14 mouse cellular contexts compared by ENCODE assay signal in genomic region chr10:88385758-88386157, GRCm38 (mm10). TPM values are rescaled to one million over a fixed set of nuclear protein-coding genes. Genes with fewer than 3 reads are reported as not detected.
A peak's percentile ranks its signal among the peaks of the same experiment; 100 is the strongest.
DNase-seq lines count a peak whose midpoint lies in the region; ATAC-seq lines count a peak whose summit lies in the region.
"Had no signal": no experiment of that assay in that cellular context is flagged by ENCODE, and none has a peak within 500 bp of the region (broad histone marks: within the 10 kb centered on the region; RNA-seq: fewer than 3 reads in every experiment).

No protein-coding gene starts in this region.

- no peak overlapping the region for H3K4me3 ChIP-seq in heart, embryonic 12.5 days
- no peak overlapping the region for H3K4me3 ChIP-seq in midbrain, embryonic 11.5 days (ENCODE audit: low read depth, low read length)
- no peak overlapping the region for H3K4me3 ChIP-seq in midbrain, embryonic 14.5 days (replicated peaks; ENCODE audit: low read depth, low read length)
- H3K4me3 ChIP-seq in liver, embryonic 16.5 days (ENCODE audit: low read depth, low read length) = no peak overlapping the region
- H3K4me3 ChIP-seq: heart, embryonic 10.5 days; hindbrain, embryonic 15.5 days had no signal

- ATAC-seq in heart, embryonic 12.5 days (ENCODE audit: insufficient number of reproducible peaks, low FRiP score) = no peak
- no peak for ATAC-seq in midbrain, embryonic 11.5 days (ENCODE audit: low FRiP score)
- no peak for ATAC-seq in midbrain, embryonic 14.5 days (ENCODE audit: low FRiP score, low TSS enrichment)
- ATAC-seq in liver, embryonic 16.5 days (ENCODE audit: low read depth) = peak; percentile 72

- H3K9me3 ChIP-seq in heart, embryonic 12.5 days (replicated peaks) = no peaks in the 10 kb centered on the region
- H3K9me3 ChIP-seq in midbrain, embryonic 11.5 days (ENCODE audit: control insufficient read depth, low read length) = no peaks in the 10 kb centered on the region
- no peaks in the 10 kb centered on the region for H3K9me3 ChIP-seq in midbrain, embryonic 14.5 days (ENCODE audit: control insufficient read depth, low read length)
- no peaks in the 10 kb centered on the region for H3K9me3 ChIP-seq in liver, embryonic 16.5 days (replicated peaks; ENCODE audit: control insufficient read depth, low read length)
- H3K9me3 ChIP-seq: heart, embryonic 10.5 days; hindbrain, embryonic 15.5 days had no signal

- no peak overlapping the region for H3K27ac ChIP-seq in heart, embryonic 12.5 days (ENCODE audit: poor library complexity, severe bottlenecking)
- no peak overlapping the region for H3K27ac ChIP-seq in midbrain, embryonic 11.5 days (ENCODE audit: low read depth, low read length)
- no peak overlapping the region for H3K27ac ChIP-seq in midbrain, embryonic 14.5 days (replicated peaks; ENCODE audit: low read depth, low read length)
- H3K27ac ChIP-seq in liver, embryonic 16.5 days (ENCODE audit: low read length) = no peak overlapping the region
- H3K27ac ChIP-seq: heart, embryonic 10.5 days; hindbrain, embryonic 15.5 days had no signal

- H3K4me2 ChIP-seq in heart, embryonic 12.5 days = 0 out of 2 replicates have a peak overlapping the region, but pooled peaks have one; percentile 11
- H3K4me2 ChIP-seq in midbrain, embryonic 11.5 days = no peak overlapping the region
- no peak overlapping the region for H3K4me2 ChIP-seq in midbrain, embryonic 14.5 days (ENCODE audit: low read length)
- peak overlapping the region; percentile 31 for H3K4me2 ChIP-seq in liver, embryonic 16.5 days (ENCODE audit: low read depth, low read length)
- H3K4me2 ChIP-seq: hindbrain, embryonic 15.5 days had no signal

- intact Hi-C loops in gastrocnemius, postnatal 14 days (cut with DNase I; ENCODE audit: low total_unique reads) = no loop called here

- H3K36me3 ChIP-seq in heart, embryonic 12.5 days = no peaks in the 10 kb centered on the region
- no peaks in the 10 kb centered on the region for H3K36me3 ChIP-seq in midbrain, embryonic 11.5 days (ENCODE audit: control insufficient read depth, insufficient read depth, low read length)
- H3K36me3 ChIP-seq in midbrain, embryonic 14.5 days (ENCODE audit: control insufficient read depth, insufficient read depth, low read length) = no peaks in the 10 kb centered on the region
- no peaks in the 10 kb centered on the region for H3K36me3 ChIP-seq in liver, embryonic 16.5 days (ENCODE audit: control insufficient read depth, insufficient read depth)
- H3K36me3 ChIP-seq: heart, embryonic 10.5 days; hindbrain, embryonic 15.5 days had no signal

- no peak for DNase-seq in heart, adult 8-10 months (ENCODE audit: low spot score)
- DNase-seq in midbrain, embryonic 11.5 days (ENCODE audit: low spot score, missing footprints) = peak; percentile 79
- no peak for DNase-seq in midbrain, embryonic 14.5 days
- DNase-seq in gastrocnemius, postnatal 14 days = no peak
- DNase-seq in retina, postnatal 1 day = no peak
- DNase-seq in thymus, adult 18-20 months = no peak
- DNase-seq: adrenal gland, postnatal 25 days; B cell, adult 2 months; cerebellum, adult 11 months; thymus, postnatal 14 days had no signal

- no peaks in the 10 kb centered on the region for H3K27me3 ChIP-seq in heart, embryonic 12.5 days (replicated peaks)
- no peaks in the 10 kb centered on the region for H3K27me3 ChIP-seq in midbrain, embryonic 11.5 days (ENCODE audit: control insufficient read depth, insufficient read depth, low read length)
- no peaks in the 10 kb centered on the region for H3K27me3 ChIP-seq in midbrain, embryonic 14.5 days (ENCODE audit: control insufficient read depth, insufficient read depth, low read length)
- no peaks in the 10 kb centered on the region for H3K27me3 ChIP-seq in liver, embryonic 16.5 days (ENCODE audit: control insufficient read depth, insufficient read depth, low read depth, low read length)
- H3K27me3 ChIP-seq: hindbrain, embryonic 15.5 days had no signal

- H3K4me1 ChIP-seq in heart, embryonic 12.5 days (replicated peaks) = peaks cover 54% of the 10 kb centered on the region
- H3K4me1 ChIP-seq in midbrain, embryonic 11.5 days (ENCODE audit: control insufficient read depth, insufficient read depth, low read length) = no peaks in the 10 kb centered on the region; the same call in 1 of the 2 replicates
- H3K4me1 ChIP-seq in midbrain, embryonic 14.5 days (ENCODE audit: control insufficient read depth, insufficient read depth, low read length) = peaks cover 8% of the 10 kb centered on the region; the same call in 1 of the 2 replicates
- H3K4me1 ChIP-seq in liver, embryonic 16.5 days (ENCODE audit: control insufficient read depth, low read depth, low read length) = peaks cover 24% of the 10 kb centered on the region

- no peak overlapping the region for H3K9ac ChIP-seq in heart, embryonic 12.5 days
- no peak overlapping the region for H3K9ac ChIP-seq in midbrain, embryonic 11.5 days (ENCODE audit: low read length)
- no peak overlapping the region for H3K9ac ChIP-seq in midbrain, embryonic 14.5 days (replicated peaks; ENCODE audit: low read length)
- H3K9ac ChIP-seq in liver, embryonic 16.5 days (ENCODE audit: low read depth, low read length) = no peak overlapping the region
- H3K9ac ChIP-seq: hindbrain, embryonic 15.5 days had no signal

- WGBS in heart, embryonic 12.5 days = 15% methylated on average over 6 of the region's 6 CpGs
- 83% methylated on average over 6 of the region's 6 CpGs for WGBS in midbrain, embryonic 11.5 days
- 91% methylated on average over 6 of the region's 6 CpGs for WGBS in midbrain, embryonic 14.5 days
- 15% methylated on average over 6 of the region's 6 CpGs for WGBS in liver, embryonic 16.5 days (ENCODE audit: insufficient replicate concordance)

RNA-seq across cellular contexts. Expression of gene Gnptab, which starts 6.8 kb away (rescaled TPM):
- 11.2 and 12.8 TPM in 2 replicates for polyA plus RNA-seq in heart, embryonic 12.5 days (2016; fragmentation: Nextera tagmentation; extraction: Ambion mirVana)
- 10 to 100 TPM; 22.0 to 32.7 (median 25.8) TPM for total RNA-seq in heart, adult 8-10 months (2022)
- polyA plus RNA-seq in midbrain, embryonic 11.5 days (2014; fragmentation: Nextera tagmentation; extraction: Ambion mirVana) = 6.5 and 7.0 TPM in 2 replicates
- polyA plus RNA-seq in midbrain, embryonic 14.5 days (2014; fragmentation: Nextera tagmentation; extraction: Ambion mirVana) = 18.1 and 20.0 TPM in 2 replicates
- 2.3 and 2.4 TPM in 2 replicates for polyA plus RNA-seq in liver, embryonic 16.5 days (2015; fragmentation: Nextera tagmentation; extraction: Ambion mirVana)
- 10 to 100 TPM in 1 of 2 experiments, 1 to 10 TPM in 1; 9.2 to 10.3 TPM for total RNA-seq in gastrocnemius, postnatal 14 days (2021)

RNA-seq across cellular contexts. Expression of gene Dram1, which starts 6.9 kb away (rescaled TPM):
- polyA plus RNA-seq in heart, embryonic 12.5 days (2016; fragmentation: Nextera tagmentation; extraction: Ambion mirVana) = 0.91 and 1.2 TPM in 2 replicates
- total RNA-seq in heart, adult 8-10 months (2022) = 1 to 10 TPM; 2.2 to 4.1 (median 3.2) TPM
- polyA plus RNA-seq in midbrain, embryonic 11.5 days (2014; fragmentation: Nextera tagmentation; extraction: Ambion mirVana) = 0.34 and 0.76 TPM in 2 replicates
- 0.18 and 0.50 TPM in 2 replicates for polyA plus RNA-seq in midbrain, embryonic 14.5 days (2014; fragmentation: Nextera tagmentation; extraction: Ambion mirVana)
- 2.0 and 2.5 TPM in 2 replicates for polyA plus RNA-seq in liver, embryonic 16.5 days (2015; fragmentation: Nextera tagmentation; extraction: Ambion mirVana)
- total RNA-seq in gastrocnemius, postnatal 14 days (2021) = 1 to 10 TPM; 1.3 to 1.7 TPM

Comparison
In these comparisons a context has a peak if more than half of its experiments do, and no peak if none do; other contexts are left out.
1. H3K4me2 ChIP-seq: peak in heart, embryonic 12.5 days (single experiment) and liver, embryonic 16.5 days (single experiment); none in midbrain, embryonic 11.5 days (single experiment) and midbrain, embryonic 14.5 days (single experiment).